Mouse (Mus musculus) mammary gland, adult 2 months (tissue): ENCODE data around the gene Rbm47. TPM values are rescaled to one million over a fixed set of nuclear protein-coding genes. Genes with fewer than 3 reads are reported as not detected.

Experiments
- polyA plus RNA-seq: library from polyadenylated mRNA; depleted of rRNA; stranded (reverse); fragments of >200 nt; gene quantifications from 2 replicates; pipeline ENCODE4 v1.2.3, GENCODE M21; 2012; ENCODE audit warnings: low replicate concordance; rRNA removed

Gene Rbm47
- 25.6 and 47.2 TPM in 2 replicates for polyA plus RNA-seq

GRCm38 (mm10) chr5:66173018-66173417, at the start of gene Rbm47:
TSS of gene Rbm47 (minus strand) at chr5:66173118.

GRCm38 (mm10) chr5:66004134-66004925, 168.6 kb downstream of the Rbm47 start, which contains the start of gene 9130230L23Rik:
TSS of gene 9130230L23Rik (minus strand) at chr5:66004285.

Other genes with a start within 250 kb of the Rbm47 start
- gene Chrna9, start 238.2 kb downstream of the Rbm47 start, polyA plus RNA-seq, result 0.26 and 1.1 TPM in 2 replicates
- gene 9130230L23Rik, start 168.8 kb downstream of the Rbm47 start, polyA plus RNA-seq, result 0.42 and 1.3 TPM in 2 replicates
- 0.20 and 0.23 TPM in 2 replicates for gene Nsun7, start 86.8 kb upstream of the Rbm47 start, polyA plus RNA-seq